ENCODE assay signal across 8 mouse cellular contexts in genomic region chr9:62810543-62811515, GRCm38 (mm10). TPM values are rescaled to one million over a fixed set of nuclear protein-coding genes. Genes with fewer than 3 reads are reported as not detected.
DNase-seq lines count a peak whose midpoint lies in the region; ATAC-seq and TF ChIP-seq lines count a peak whose summit lies in the region.

No protein-coding gene starts in this region.

- peak overlapping the region; percentile 73 for H3K4me2 ChIP-seq in forebrain, embryonic 15.5 days (replicated peaks)
- H3K4me2 ChIP-seq in midbrain, postnatal 0 days (ENCODE audit: low read depth, low read length, poor library complexity, severe bottlenecking) = peak overlapping the region; percentile 76

- H3K27me3 ChIP-seq in thymus, adult 2 months (ENCODE audit: control insufficient read depth, insufficient read depth, low read length) = no peaks in the 10 kb centered on the region
- no peaks in the 10 kb centered on the region for H3K27me3 ChIP-seq in forebrain, embryonic 15.5 days
- no peaks in the 10 kb centered on the region for H3K27me3 ChIP-seq in midbrain, postnatal 0 days (ENCODE audit: insufficient read depth, low read length)

- no peak for TF ChIP-seq CTCF in thymus, adult 2 months (IDR thresholded peaks at IDR 0.05; ENCODE audit: borderline replicate concordance, control insufficient read depth, extremely low read depth, insufficient read depth, low read length, poor library complexity)
- TF ChIP-seq CTCF in midbrain, postnatal 0 days (IDR thresholded peaks at IDR 0.05) = peak; percentile 52

- peak overlapping the region; percentile 98 for H3K9ac ChIP-seq in forebrain, embryonic 15.5 days (replicated peaks)
- peak overlapping the region; percentile 95 for H3K9ac ChIP-seq in midbrain, postnatal 0 days (replicated peaks; ENCODE audit: low read length, poor library complexity, severe bottlenecking)

- H3K9me3 ChIP-seq in forebrain, embryonic 15.5 days = no peaks in the 10 kb centered on the region
- H3K9me3 ChIP-seq in midbrain, postnatal 0 days (ENCODE audit: low read length) = no peaks in the 10 kb centered on the region

- H3K36me3 ChIP-seq in thymus, adult 2 months (ENCODE audit: control insufficient read depth, insufficient read depth, low read length) = no peaks in the 10 kb centered on the region
- H3K36me3 ChIP-seq in forebrain, embryonic 15.5 days = no peaks in the 10 kb centered on the region
- H3K36me3 ChIP-seq in midbrain, postnatal 0 days (ENCODE audit: insufficient read depth, low read length) = no peaks in the 10 kb centered on the region

- DNase-seq in cerebellum, adult 11 months = peak; percentile 29
- DNase-seq in cerebellum, postnatal 36 days = no peak
- peak; percentile 32 for DNase-seq in thymus, adult 2 months
- DNase-seq in thymus, adult 18-20 months = no peak
- DNase-seq in layer of hippocampus, postnatal 36 days = peak; percentile 26 to 63
- DNase-seq in midbrain, postnatal 0 days (ENCODE audit: low spot score) = peak; percentile 59
- peak; percentile 38 for DNase-seq in thymus, postnatal 14 days

- WGBS in thymus, adult 2 months = under 1% methylated on average over 58 of the region's 58 CpGs
- under 1% methylated on average over 58 of the region's 58 CpGs for WGBS in forebrain, embryonic 15.5 days
- WGBS in midbrain, postnatal 0 days = under 1% methylated on average over 56 of the region's 58 CpGs

- peak overlapping the region; percentile 88 for H3K4me3 ChIP-seq in thymus, adult 2 months (ENCODE audit: control insufficient read depth, insufficient read depth, low read length)
- peak overlapping the region; percentile 99 for H3K4me3 ChIP-seq in forebrain, embryonic 15.5 days
- H3K4me3 ChIP-seq in midbrain, postnatal 0 days (ENCODE audit: low read depth, low read length) = peak overlapping the region; percentile 98

- peaks cover 6% of the 10 kb centered on the region for H3K4me1 ChIP-seq in thymus, adult 2 months (replicated peaks; ENCODE audit: control insufficient read depth, insufficient read depth, low read length)
- H3K4me1 ChIP-seq in forebrain, embryonic 15.5 days = peaks cover 35% of the 10 kb centered on the region
- peaks cover 17% of the 10 kb centered on the region; the same call in 1 of the 2 replicates for H3K4me1 ChIP-seq in midbrain, postnatal 0 days (ENCODE audit: insufficient read depth, low read length)

- peak; percentile 73 for ATAC-seq in forebrain, embryonic 15.5 days (replicated peaks)
- peak; percentile 81 for ATAC-seq in midbrain, postnatal 0 days (ENCODE audit: low FRiP score)

- no peak overlapping the region for H3K27ac ChIP-seq in thymus, adult 2 months (ENCODE audit: control insufficient read depth, insufficient read depth, low read length)
- H3K27ac ChIP-seq in forebrain, embryonic 15.5 days (replicated peaks) = peak overlapping the region; percentile 98
- peak overlapping the region; percentile 88 for H3K27ac ChIP-seq in midbrain, postnatal 0 days (ENCODE audit: low read depth, low read length)

- TF ChIP-seq POLR2A in thymus, adult 2 months (IDR thresholded peaks at IDR 0.05; ENCODE audit: control insufficient read depth, extremely low read depth, insufficient read depth, low read length, poor library complexity) = no peak; the same call in 1 of the 2 replicates

RNA-seq across cellular contexts. Expression of gene Fem1b, which starts 0.9 kb away (rescaled TPM):
- 15.3 and 20.5 TPM in 2 replicates for polyA plus RNA-seq in thymus, adult 2 months (2012; rRNA removed)
- 44.1 and 49.0 TPM in 2 replicates for polyA plus RNA-seq in forebrain, embryonic 15.5 days (2015; fragmentation: Nextera tagmentation; extraction: Ambion mirVana)
- total RNA-seq in layer of hippocampus, postnatal 36 days (2021) = 100 to 1,000 TPM in 1 of 2 experiments, 10 to 100 TPM in 1; 98.4 to 102 TPM
- 193 and 233 TPM in 2 replicates for total RNA-seq in midbrain, postnatal 0 days (2014; rRNA removed)
- 36.5 and 42.0 TPM in 2 replicates for polyA plus RNA-seq in midbrain, postnatal 0 days (2015; fragmentation: Nextera tagmentation; extraction: Ambion mirVana)

RNA-seq across cellular contexts. Expression of gene Cln6, which starts 27.8 kb away (rescaled TPM):
- 83.6 and 106 TPM in 2 replicates for polyA plus RNA-seq in thymus, adult 2 months (2012; rRNA removed)
- polyA plus RNA-seq in forebrain, embryonic 15.5 days (2015; fragmentation: Nextera tagmentation; extraction: Ambion mirVana) = 5.4 and 5.9 TPM in 2 replicates
- 10 to 100 TPM in 1 of 2 experiments, 1 to 10 TPM in 1; 9.2 to 10.3 TPM for total RNA-seq in layer of hippocampus, postnatal 36 days (2021)
- 13.2 and 14.2 TPM in 2 replicates for total RNA-seq in midbrain, postnatal 0 days (2014; rRNA removed)
- 7.3 and 7.4 TPM in 2 replicates for polyA plus RNA-seq in midbrain, postnatal 0 days (2015; fragmentation: Nextera tagmentation; extraction: Ambion mirVana)

RNA-seq across cellular contexts. Expression of gene Calml4, which starts 47.1 kb away (rescaled TPM):
- 0.99 and 1.9 TPM in 2 replicates for polyA plus RNA-seq in thymus, adult 2 months (2012; rRNA removed)
- 6.3 and 12.5 TPM in 2 replicates for polyA plus RNA-seq in forebrain, embryonic 15.5 days (2015; fragmentation: Nextera tagmentation; extraction: Ambion mirVana)
- 1 to 10 TPM; 1.1 to 2.5 TPM for total RNA-seq in layer of hippocampus, postnatal 36 days (2021)
- total RNA-seq in midbrain, postnatal 0 days (2014; rRNA removed) = 3.2 TPM in 2 replicates
- polyA plus RNA-seq in midbrain, postnatal 0 days (2015; fragmentation: Nextera tagmentation; extraction: Ambion mirVana) = 4.9 and 5.1 TPM in 2 replicates

Comparison
In these comparisons a context has a peak if more than half of its experiments do, and no peak if none do; other contexts are left out.
1. DNase-seq: peak in cerebellum, adult 11 months (single experiment), thymus, adult 2 months (single experiment), layer of hippocampus, postnatal 36 days (2 of 2), midbrain, postnatal 0 days (single experiment) and thymus, postnatal 14 days (single experiment); none in cerebellum, postnatal 36 days (0 of 2) and thymus, adult 18-20 months (0 of 2).
2. RNA of gene Cln6, which starts 27.8 kb away (polyA plus RNA-seq): 83.6 to 106 TPM in thymus, adult 2 months; 7.3 to 7.4 TPM in midbrain, postnatal 0 days and 5.4 to 5.9 TPM in forebrain, embryonic 15.5 days; every median in the first group is over 10 times any median in the second.
3. Peak in every context shown above with its lines, with median percentiles within 50 percentile points of each other: H3K4me3 ChIP-seq.